Mouse (Mus musculus) ES-Bruce4 (cell line): Measurements from ENCODE around the gene Chit1. TPM values are rescaled to one million over a fixed set of nuclear protein-coding genes. Genes with fewer than 3 reads are reported as not detected.

Source experiments
- H3K27ac ChIP-seq: 2 replicates; pipeline ENCODE4 v1.5.1; 2012; ENCODE audit warnings: low read length, inconsistent platforms; ENCODE audit not compliant: insufficient read depth
- H3K27me3 ChIP-seq: 2 replicates; pipeline ENCODE4 v1.6.1; 2012; ENCODE audit warnings: mild to moderate bottlenecking, low read length, inconsistent platforms; ENCODE audit not compliant: control insufficient read depth, poor library complexity, insufficient read depth, severe bottlenecking
- H3K36me3 ChIP-seq: 2 replicates; pipeline ENCODE4 v1.6.1; 2012; ENCODE audit warnings: inconsistent platforms, mild to moderate bottlenecking, low read length, moderate library complexity; ENCODE audit not compliant: control insufficient read depth, poor library complexity, insufficient read depth, severe bottlenecking
- H3K4me1 ChIP-seq: one replicate; pipeline ENCODE4 v1.8.1; 2011; ENCODE audit warnings: low read length; ENCODE audit not compliant: control insufficient read depth, insufficient read depth
- H3K4me3 ChIP-seq: 2 replicates; pipeline ENCODE4 v1.5.1; 2011; ENCODE audit warnings: low read depth, mild to moderate bottlenecking, low read length
- H3K9ac ChIP-seq: 2 replicates; pipeline ENCODE4 v1.6.1; 2012; ENCODE audit warnings: low read depth, mild to moderate bottlenecking, inconsistent platforms; ENCODE audit not compliant: poor library complexity, severe bottlenecking
- H3K9me3 ChIP-seq: replicated peaks from 2 replicates; pipeline ENCODE4 v1.6.1; 2012; ENCODE audit warnings: mild to moderate bottlenecking, low read length, inconsistent platforms; ENCODE audit not compliant: control insufficient read depth, poor library complexity, insufficient read depth, severe bottlenecking
- CTCF ChIP-seq: IDR thresholded peaks from one replicate; pipeline ENCODE4 v1.8.1; 2011; ENCODE audit warnings: low read depth, low read length
- EP300 ChIP-seq: IDR thresholded peaks from 2 replicates; pipeline ENCODE4 v1.6.1; 2011; ENCODE audit warnings: low read depth, low read length; ENCODE audit not compliant: insufficient read depth
- POLR2A ChIP-seq: IDR thresholded peaks from one replicate; pipeline ENCODE4 v1.8.1; 2011; ENCODE audit warnings: low read length; ENCODE audit not compliant: insufficient read depth
- polyA plus RNA-seq: library from polyadenylated mRNA; stranded (reverse); fragments of >200 nt; gene quantifications from 2 replicates; pipeline ENCODE4 v1.2.4, GENCODE M21; 2011; ENCODE audit warnings: low read depth; ENCODE audit not compliant: missing spikeins, insufficient read depth, insufficient read length

Chit1 gene
- polyA plus RNA-seq, 1 experiment: not detected

DNA sequence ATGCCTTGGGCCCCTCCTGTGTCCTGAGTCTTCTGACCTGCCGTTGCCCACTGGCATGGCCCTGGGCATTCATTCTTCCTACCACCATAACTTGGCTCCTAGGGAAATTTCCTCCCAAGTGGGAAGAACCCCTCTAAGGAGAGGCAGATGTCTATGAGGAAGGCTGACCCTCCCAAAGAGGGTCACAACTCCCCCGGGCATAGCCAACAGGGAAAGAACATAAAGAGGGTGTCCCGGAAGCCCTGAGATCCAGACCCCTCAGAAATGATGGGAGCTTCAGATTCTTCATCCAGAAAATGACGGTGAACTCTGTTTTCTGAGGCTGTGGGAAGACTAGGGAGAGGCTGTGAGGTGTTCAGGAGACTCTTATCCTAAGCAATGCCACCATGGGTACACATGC is 15.3 kb upstream of the Chit1 start:
- no peaks in the 10 kb centered on the region for H3K36me3 ChIP-seq
- no peak for TF ChIP-seq EP300
- no peaks in the 10 kb centered on the region for H3K9me3 ChIP-seq
- no peak overlapping the region for H3K27ac ChIP-seq
- peaks cover 4% of the 10 kb centered on the region for H3K4me1 ChIP-seq
- no peak overlapping the region for H3K4me3 ChIP-seq
- no peaks in the 10 kb centered on the region for H3K27me3 ChIP-seq
- H3K9ac ChIP-seq: no peak overlapping the region

DNA sequence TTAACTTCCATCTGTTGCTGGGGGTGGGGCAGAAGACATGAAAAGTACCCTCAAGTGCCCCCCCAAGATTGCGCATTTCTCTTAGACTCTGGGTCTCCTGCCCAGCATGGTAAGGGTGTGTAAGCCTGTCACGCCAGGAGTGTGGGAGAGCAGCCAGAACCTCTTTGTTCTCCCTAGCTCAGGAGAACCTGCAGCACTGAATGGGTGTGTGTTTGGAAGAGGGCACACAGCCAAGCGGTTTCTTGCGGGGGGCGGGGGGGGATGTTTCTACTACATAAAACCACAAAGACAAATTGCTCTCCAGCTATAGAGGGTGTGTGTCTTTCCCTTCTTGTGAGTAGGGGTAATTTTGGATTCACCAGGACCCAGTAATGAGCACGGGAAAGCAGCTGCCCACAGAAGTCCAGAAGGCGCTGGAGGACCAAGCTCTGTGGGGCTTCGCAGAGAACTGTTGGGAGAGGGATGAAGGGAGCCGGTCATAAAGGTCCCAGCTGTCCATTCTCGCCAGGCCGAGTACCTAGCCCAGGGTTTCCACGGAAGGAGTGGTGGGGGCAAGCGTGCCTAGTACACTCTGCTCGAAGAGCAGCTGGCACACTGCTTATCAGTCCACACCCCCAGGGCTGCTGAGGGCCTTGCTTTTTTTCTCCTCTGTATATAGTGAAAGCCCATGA is 14.6 kb upstream of the Chit1 start:
- H3K9ac ChIP-seq: no peak overlapping the region

DNA sequence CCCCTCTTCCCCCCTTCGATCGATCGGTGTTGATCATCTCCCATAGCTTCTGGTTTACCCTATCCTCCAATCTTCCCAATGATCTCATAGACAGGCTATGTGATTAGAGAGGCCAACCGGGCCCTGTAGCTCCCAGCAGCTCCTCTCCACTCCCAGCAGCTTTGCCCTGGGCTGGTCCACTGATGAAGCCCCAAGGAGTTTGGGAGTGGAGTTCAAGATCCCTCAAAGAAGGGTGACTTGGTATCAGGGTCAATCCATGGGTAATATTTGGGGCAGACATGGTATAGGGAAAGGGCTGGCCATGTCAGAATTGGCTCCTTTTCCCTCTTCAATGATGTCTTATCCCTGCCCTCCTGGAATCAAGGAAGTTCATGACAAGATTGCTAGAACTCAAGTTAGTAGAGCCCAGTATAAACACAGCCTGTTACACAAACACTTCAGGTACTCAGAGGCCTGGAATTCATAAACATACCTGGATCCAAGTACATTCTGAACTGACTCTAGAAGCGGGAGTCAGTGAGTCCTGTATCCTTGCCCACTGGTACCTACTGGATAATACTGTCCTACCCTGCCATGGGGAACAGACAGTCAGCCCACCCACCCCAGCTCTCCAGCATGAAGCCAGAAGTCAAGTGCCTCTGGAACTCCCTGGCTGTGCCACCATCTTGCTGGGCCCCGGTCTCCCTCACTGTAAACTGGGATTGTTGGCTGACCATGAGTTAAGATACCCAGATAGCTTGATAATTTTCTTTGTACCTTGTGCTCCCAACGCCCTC is 13.8 kb upstream of the Chit1 start:
- TF ChIP-seq POLR2A (no peak), EP300 (no peak), CTCF (no peak)
- Histone ChIP-seq H3K27ac (no peak overlapping the region), H3K4me1 (peaks cover 6% of the 10 kb centered on the region)

More for the DNA sequence above, 14.6 kb upstream of the Chit1 start:
- Histone ChIP-seq H3K4me1 (peaks cover 4% of the 10 kb centered on the region), H3K27me3 (no peaks in the 10 kb centered on the region), H3K27ac (no peak overlapping the region), H3K4me3 (no peak overlapping the region), H3K36me3 (no peaks in the 10 kb centered on the region), H3K9me3 (no peaks in the 10 kb centered on the region)
- TF ChIP-seq EP300 (no peak), CTCF (no peak), POLR2A (no peak)

DNA sequence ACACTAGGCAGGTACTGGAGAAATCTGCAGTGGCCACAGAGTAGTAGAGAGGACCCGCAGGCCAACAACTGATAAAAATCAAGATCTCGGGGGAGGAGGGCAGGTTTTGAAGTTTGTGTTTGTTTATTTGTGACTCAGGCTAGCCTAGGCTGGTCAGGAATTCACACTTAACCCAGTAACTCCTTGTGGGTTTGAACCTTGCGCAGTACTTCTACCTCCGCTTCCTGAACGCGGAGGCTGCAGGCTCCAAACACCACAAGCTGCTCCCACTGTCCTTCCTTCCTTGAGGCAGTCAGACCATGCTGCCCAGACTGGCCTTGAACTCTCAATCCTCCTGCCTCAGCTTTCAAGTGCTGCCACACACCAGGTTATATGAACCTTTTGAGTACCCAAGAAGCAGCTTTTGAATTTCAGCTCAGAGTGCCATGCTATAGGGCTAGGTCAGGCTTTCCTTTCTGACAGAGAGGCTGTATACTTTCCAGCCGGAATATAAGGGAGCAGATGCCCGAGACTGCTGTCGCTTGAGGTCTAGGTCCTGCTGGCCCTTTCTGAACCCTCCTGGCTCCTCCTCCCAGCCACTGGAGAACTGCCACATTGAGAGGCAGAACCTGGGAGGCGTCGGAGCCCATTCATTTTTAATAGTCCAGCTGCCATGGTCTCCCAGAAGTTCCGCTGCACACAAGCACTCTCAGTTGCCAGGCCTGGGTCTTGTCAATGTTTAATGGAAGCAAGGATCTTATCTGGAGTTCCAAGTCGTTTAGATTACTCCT is 12.9 kb upstream of the Chit1 start:
- Histone ChIP-seq H3K36me3 (no peaks in the 10 kb centered on the region), H3K4me3 (peak overlapping the region; percentile 61; the same call in 1 of the 2 replicates), H3K27ac (peak overlapping the region; percentile 79), H3K4me1 (peaks cover 6% of the 10 kb centered on the region), H3K9ac (peak overlapping the region; percentile 33), H3K27me3 (no peaks in the 10 kb centered on the region), H3K9me3 (no peaks in the 10 kb centered on the region)
- no peak for TF ChIP-seq CTCF
- TF ChIP-seq EP300: no peak
- TF ChIP-seq POLR2A: no peak

More for the DNA sequence above, 13.8 kb upstream of the Chit1 start:
- Histone ChIP-seq H3K36me3 (no peaks in the 10 kb centered on the region), H3K9me3 (no peaks in the 10 kb centered on the region), H3K27me3 (no peaks in the 10 kb centered on the region), H3K9ac (no peak overlapping the region), H3K4me3 (no peak overlapping the region)

DNA sequence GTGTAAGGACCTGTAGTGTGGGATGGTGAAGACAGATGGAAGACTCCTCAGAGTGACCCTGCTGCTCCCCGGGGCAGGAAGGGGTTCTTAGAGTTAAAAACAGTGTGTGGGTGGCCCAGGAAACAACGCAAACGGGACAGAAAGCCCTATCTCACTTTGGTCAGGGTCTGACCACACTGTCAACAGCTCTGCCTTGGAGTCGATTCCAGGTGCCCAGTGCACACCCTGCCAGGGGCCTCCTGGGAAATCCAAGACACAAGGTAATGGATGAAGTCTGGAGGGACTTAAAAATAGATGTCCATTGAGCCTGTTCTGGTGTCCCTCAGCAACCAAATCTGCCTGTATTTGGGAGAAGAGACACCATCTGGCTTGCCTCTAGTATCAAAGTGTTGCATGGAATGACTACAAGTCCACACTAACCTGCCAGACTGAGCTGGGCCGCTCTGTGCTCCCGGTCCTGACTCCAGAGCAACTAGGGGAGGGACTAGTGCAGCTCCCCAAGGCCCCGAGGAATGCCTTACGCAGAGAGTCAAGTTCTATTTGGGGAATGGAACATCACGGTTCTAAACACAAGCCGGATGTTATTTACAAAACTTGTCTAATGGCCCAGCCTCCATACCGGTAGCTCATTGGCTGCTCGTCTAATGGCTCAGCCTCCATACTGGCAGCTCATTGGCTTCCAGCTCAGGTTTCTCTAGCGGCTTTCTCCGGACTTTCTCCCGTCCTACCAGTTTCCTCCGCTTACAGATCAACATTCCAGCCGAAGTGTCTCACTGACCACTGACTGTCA is 12.1 kb upstream of the Chit1 start:
- no peak for TF ChIP-seq EP300
- TF ChIP-seq POLR2A: peak; percentile 4
- no peak for TF ChIP-seq CTCF
- no peaks in the 10 kb centered on the region for H3K9me3 ChIP-seq
- H3K27ac ChIP-seq: peak overlapping the region; percentile 79
- H3K27me3 ChIP-seq: no peaks in the 10 kb centered on the region
- no peaks in the 10 kb centered on the region for H3K36me3 ChIP-seq
- peak overlapping the region; percentile 74 for H3K4me3 ChIP-seq
- peaks cover 6% of the 10 kb centered on the region for H3K4me1 ChIP-seq
- peak overlapping the region; percentile 33 for H3K9ac ChIP-seq
